Mouse (Mus musculus): Measurements from ENCODE around the gene Tpsab1. TPM values are rescaled to one million over a fixed set of nuclear protein-coding genes. Genes with fewer than 3 reads are reported as not detected.

The Tpsab1 gene
- total RNA-seq (2012; rRNA removed) (not detected in 2 replicates), polyA plus RNA-seq (2012; ENCODE audit: insufficient read depth in 1 of 2, insufficient read length in 2 of 2, low read depth in 1 of 2, low replicate concordance in 2 of 2, missing spikeins in 1 of 2) (not detected)

- no peak within 1 kb of the TSS for H3K27ac ChIP-seq (ENCODE audit: control insufficient read depth, low read depth, low read length)
- no peaks in the 10 kb centered on the region for H3K79me2 ChIP-seq (ENCODE audit: control insufficient read depth, insufficient read depth, low read length, poor library complexity)
- H3K27me3 ChIP-seq (ENCODE audit: control insufficient read depth in 1 of 2, insufficient read depth in 2 of 2, low read length in 2 of 2), result peaks cover 2 to 16% of the 10 kb centered on the region in 2 experiments; a peak in 3 of 4 replicates
- H3K9me3 ChIP-seq (replicated peaks; ENCODE audit: insufficient read depth, low read length), result no peaks in the 10 kb centered on the region
- DNase-seq (ENCODE audit: low read depth, low spot score), result no peak
- no peak within 1 kb of the TSS for H3K9ac ChIP-seq (ENCODE audit: control insufficient read depth, low read depth, low read length, poor library complexity, severe bottlenecking)
- H3K4me3 ChIP-seq (ENCODE audit: control insufficient read depth in 1 of 2, insufficient read depth in 1 of 2, low read depth in 2 of 2, low read length in 2 of 2), result no peak within 1 kb of the TSS
- TF ChIP-seq UBTF (IDR thresholded peaks at IDR 0.05; ENCODE audit: borderline replicate concordance, insufficient read depth, low read depth, low read length), result no peak
- H3K4me1 ChIP-seq (ENCODE audit: control insufficient read depth in 1 of 2, insufficient read depth in 2 of 2, low read length in 2 of 2), result peaks cover 0 to 5% of the 10 kb centered on the region in 2 experiments; a peak in 2 of 4 replicates
- H3K36me3 ChIP-seq (ENCODE audit: control insufficient read depth in 1 of 2, insufficient read depth in 2 of 2, low read length in 2 of 2), result no peaks in the 10 kb centered on the region
Measured at GRCm38 (mm10) chr17:25345462-25345861, at the start of gene Tpsab1. TSS of gene Tpsab1 (minus strand) at chr17:25345562.

DNA sequence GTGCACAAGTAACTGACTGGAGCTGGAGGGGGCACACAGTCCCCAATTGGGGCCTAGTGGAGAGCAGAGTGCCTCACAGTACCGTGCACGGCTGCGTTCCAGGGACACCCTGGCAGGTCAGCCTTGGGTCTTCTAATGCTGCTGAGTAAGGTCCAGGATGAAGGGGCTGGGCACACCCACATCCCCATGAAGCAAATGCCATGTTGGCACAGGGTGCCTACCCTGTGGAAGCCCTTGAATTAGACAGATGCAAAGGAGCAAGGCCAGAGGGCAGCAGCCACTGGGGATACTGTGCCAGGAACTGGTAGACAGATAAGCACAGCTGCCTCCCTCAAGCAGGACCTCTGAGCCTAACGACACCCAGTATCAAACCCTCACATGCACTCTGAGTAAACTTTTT lies 49.2 kb upstream of the Tpsab1 start:
- no peaks in the 10 kb centered on the region for H3K9me3 ChIP-seq (replicated peaks; ENCODE audit: insufficient read depth, low read length)
- H3K4me1 ChIP-seq (ENCODE audit: control insufficient read depth in 1 of 2, insufficient read depth in 2 of 2, low read length in 2 of 2), result no peaks in the 10 kb centered on the region
- no peak overlapping the region for H3K9ac ChIP-seq (ENCODE audit: control insufficient read depth, low read depth, low read length, poor library complexity, severe bottlenecking)
- no peaks in the 10 kb centered on the region for H3K79me2 ChIP-seq (ENCODE audit: control insufficient read depth, insufficient read depth, low read length, poor library complexity)
- no peak for TF ChIP-seq TBP (IDR thresholded peaks at IDR 0.05; ENCODE audit: low read depth, low read length)
- TF ChIP-seq KAT2A (conservative IDR thresholded peaks at IDR 0.05; ENCODE audit: low read depth, low read length), result no peak
- no peak for TF ChIP-seq GATA1 (IDR thresholded peaks at IDR 0.05; ENCODE audit: low read depth, low read length)
- TF ChIP-seq MYB (IDR thresholded peaks at IDR 0.05; ENCODE audit: low read depth, low read length), result no peak
- TF ChIP-seq BHLHE40 (IDR thresholded peaks at IDR 0.05; ENCODE audit: borderline replicate concordance, low read depth, low read length), result no peak
- TF ChIP-seq E2F4 (IDR thresholded peaks at IDR 0.05; ENCODE audit: borderline replicate concordance, low read depth, low read length), result no peak
- no peak for TF ChIP-seq JUND (IDR thresholded peaks at IDR 0.05; ENCODE audit: low read depth, low read length)
- no peak for TF ChIP-seq NELFE (IDR thresholded peaks at IDR 0.05; ENCODE audit: low read depth, low read length)
- TF ChIP-seq MEF2A (IDR thresholded peaks at IDR 0.05; ENCODE audit: extremely low read depth, insufficient replicate concordance, low read depth, low read length, poor library complexity, severe bottlenecking), result no peak
- no peak for TF ChIP-seq HCFC1 (IDR thresholded peaks at IDR 0.05; ENCODE audit: low read depth, low read length)
- no peak for TF ChIP-seq TCF12 (IDR thresholded peaks at IDR 0.05; ENCODE audit: low read depth, low read length)
- no peak for TF ChIP-seq ZNF384 (IDR thresholded peaks at IDR 0.05; ENCODE audit: low read depth, low read length)
- no peak for TF ChIP-seq USF2 (IDR thresholded peaks at IDR 0.05; ENCODE audit: borderline replicate concordance in 1 of 2, insufficient read depth in 1 of 2, low read depth in 1 of 2, low read length in 2 of 2)
- TF ChIP-seq ELF1 (IDR thresholded peaks at IDR 0.05; ENCODE audit: low read depth, low read length), result no peak
- H3K36me3 ChIP-seq (ENCODE audit: control insufficient read depth in 1 of 2, insufficient read depth in 2 of 2, low read length in 2 of 2), result no peaks in the 10 kb centered on the region
- DNase-seq (ENCODE audit: low read depth, low spot score), result no peak
- H3K27ac ChIP-seq (ENCODE audit: control insufficient read depth, low read depth, low read length), result no peak overlapping the region
- no peaks in the 10 kb centered on the region for H3K27me3 ChIP-seq (ENCODE audit: control insufficient read depth in 1 of 2, insufficient read depth in 2 of 2, low read length in 2 of 2)
- no peak overlapping the region for H3K4me3 ChIP-seq (ENCODE audit: control insufficient read depth in 1 of 2, insufficient read depth in 1 of 2, low read depth in 2 of 2, low read length in 2 of 2)
